Mouse (Mus musculus) small intestine, adult 2 months (tissue): Measurements from ENCODE around the gene Cd300lb.

Experiments
- CTCF ChIP-seq: fragments of 200-500 bp; IDR thresholded peaks from 2 replicates; pipeline ENCODE4 v1.5.1; 2012; ENCODE audit warnings: low read depth, mild to moderate bottlenecking, control low read depth, inconsistent platforms, low read length, moderate library complexity, mixed read lengths; ENCODE audit not compliant: insufficient replicate concordance, insufficient read length; ENCODE audit errors: extremely low read depth
- POLR2A ChIP-seq: fragments of 200-500 bp; IDR thresholded peaks from 2 replicates; pipeline ENCODE4 v1.6.1; 2012; ENCODE audit warnings: low read depth, mild to moderate bottlenecking, control low read depth, inconsistent platforms, low read length, moderate library complexity

DNA sequence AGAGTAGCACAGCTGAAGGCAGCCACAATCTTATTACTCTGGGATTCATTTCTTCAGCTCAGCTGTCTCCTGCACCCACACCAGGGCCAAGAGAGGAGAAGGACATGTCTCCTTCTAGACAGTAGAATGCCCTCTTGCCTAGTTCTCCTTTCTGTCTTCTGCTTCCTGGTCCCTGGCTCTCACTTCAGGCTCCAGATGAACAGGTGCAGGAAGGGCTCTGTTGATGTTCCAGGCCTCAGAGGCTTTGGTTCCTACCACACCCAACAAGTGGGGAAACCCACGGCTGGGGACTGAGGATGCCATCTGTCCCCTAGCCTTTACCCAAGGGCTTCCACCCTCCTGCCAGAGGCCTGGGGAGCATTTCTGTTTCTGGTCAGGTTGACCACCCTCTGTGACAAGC is 26.2 kb upstream of the Cd300lb start:
- no peak for TF ChIP-seq POLR2A
- no peak for TF ChIP-seq CTCF
